In genomic region chr14:40892326-40892825, GRCm38 (mm10) we compare ENCODE assay signal across 26 mouse cellular contexts. TPM values are rescaled to one million over a fixed set of nuclear protein-coding genes. Genes with fewer than 3 reads are reported as not detected.
"Had no signal": no experiment of that assay in that cellular context is flagged by ENCODE, and none has a peak within 500 bp of the region (broad histone marks: within the 10 kb centered on the region; RNA-seq: fewer than 3 reads in every experiment).

No protein-coding gene starts in this region.

- H3K9me3 ChIP-seq: heart, embryonic 13.5 days; heart, embryonic 15.5 days; intestine, embryonic 15.5 days; limb, embryonic 13.5 days; limb, embryonic 15.5 days; liver, embryonic 12.5 days had no signal

- ATAC-seq: hindbrain, embryonic 16.5 days; intestine, embryonic 15.5 days; intestine, postnatal 0 days had no signal

- H3K36me3 ChIP-seq: heart, embryonic 13.5 days; heart, embryonic 15.5 days; intestine, embryonic 15.5 days; limb, embryonic 13.5 days; limb, embryonic 15.5 days; liver, embryonic 12.5 days had no signal

- H3K4me3 ChIP-seq: gastrocnemius, adult 2 months; heart, adult 2 months; heart, embryonic 13.5 days; heart, embryonic 15.5 days; intestine, embryonic 15.5 days; layer of hippocampus, adult 2 months; left cerebral cortex, adult 2 months; limb, embryonic 13.5 days; limb, embryonic 15.5 days; liver, embryonic 12.5 days had no signal

- H3K27ac ChIP-seq: gastrocnemius, adult 2 months; heart, adult 2 months; heart, embryonic 13.5 days; heart, embryonic 15.5 days; hindbrain, embryonic 14.5 days; intestine, embryonic 15.5 days; layer of hippocampus, adult 2 months; left cerebral cortex, adult 2 months; limb, embryonic 13.5 days; limb, embryonic 15.5 days; liver, embryonic 12.5 days; liver, embryonic 14.5 days had no signal

- H3K9ac ChIP-seq: heart, embryonic 13.5 days; heart, embryonic 15.5 days; hindbrain, embryonic 14.5 days; intestine, embryonic 15.5 days; limb, embryonic 13.5 days; limb, embryonic 15.5 days; liver, embryonic 12.5 days; liver, embryonic 14.5 days had no signal

- H3K27me3 ChIP-seq: heart, embryonic 13.5 days; heart, embryonic 15.5 days; intestine, embryonic 15.5 days; limb, embryonic 13.5 days; limb, embryonic 15.5 days; liver, embryonic 12.5 days had no signal

- DNase-seq: gastrocnemius, adult 2 months; gastrocnemius, postnatal 10 days; gastrocnemius, postnatal 25 days; heart, adult 2 months; heart, postnatal 4 days; kidney, adult 18-20 months; kidney, adult 8-10 months; kidney, postnatal 10 days; kidney, postnatal 25 days; kidney, postnatal 4 days; left cerebral cortex, postnatal 4 days had no signal

- H3K4me2 ChIP-seq: heart, embryonic 11.5 days; heart, embryonic 13.5 days; heart, embryonic 15.5 days; hindbrain, embryonic 14.5 days; intestine, embryonic 15.5 days; limb, embryonic 13.5 days; limb, embryonic 15.5 days; liver, embryonic 12.5 days had no signal

RNA-seq across cellular contexts. Expression of gene Sh2d4b, which starts 0.7 kb away (rescaled TPM):
- total RNA-seq: granulocyte monocyte progenitor cell, adult 5-6 weeks had no signal
- polyA plus RNA-seq: intestine, postnatal 0 days; liver, adult 2 months had no signal
